Mouse (Mus musculus): ENCODE data around the gene Tm6sf1. TPM values are rescaled to one million over a fixed set of nuclear protein-coding genes. Genes with fewer than 3 reads are reported as not detected.
A peak's percentile ranks its signal among the peaks of the same experiment; 100 is the strongest.

Tm6sf1 gene
- total RNA-seq, 1 experiment = 2.2 TPM

GRCm38 (mm10) chr7:81933061-81933600 is 74.3 kb downstream of the Tm6sf1 start:
- in situ Hi-C loops (cut with MboI; ENCODE audit: low sequenced_read_pairs in 2 of 2, unreplicated experiment in 2 of 2) = no loop called here
- TF ChIP-seq HCFC1 (IDR thresholded peaks at IDR 0.05; ENCODE audit: borderline replicate concordance, insufficient read depth, low read length) (no peak), ZNF384 (IDR thresholded peaks at IDR 0.05; ENCODE audit: low read depth, low read length) (no peak), CHD2 (IDR thresholded peaks at IDR 0.05; ENCODE audit: low read depth, low read length) (no peak), MAFK (IDR thresholded peaks at IDR 0.05; ENCODE audit: insufficient read depth, low read depth, low read length) (no peak), ZC3H11A (IDR thresholded peaks at IDR 0.05; ENCODE audit: borderline replicate concordance, low read depth, low read length) (no peak)
- Histone ChIP-seq H3K9ac (ENCODE audit: insufficient read depth, low read depth, low read length, poor library complexity, severe bottlenecking) (peak overlapping the region; percentile 73), H3K27ac (ENCODE audit: insufficient read depth, low read depth, low read length, poor library complexity, severe bottlenecking) (no peak overlapping the region), H3K36me3 (ENCODE audit: control insufficient read depth, insufficient read depth, low read length, poor library complexity, severe bottlenecking) (no peaks in the 10 kb centered on the region), H3K9me3 (ENCODE audit: control insufficient read depth, insufficient read depth, low read depth, low read length) (no peaks in the 10 kb centered on the region), H3K4me3 (ENCODE audit: insufficient read depth in 1 of 2, low read depth in 1 of 2, low read length in 2 of 2, poor library complexity in 1 of 2, severe bottlenecking in 1 of 2) (peak overlapping the region; percentile 75 to 76), H3K4me1 (ENCODE audit: control insufficient read depth in 2 of 2, insufficient read depth in 2 of 2, low read length in 2 of 2, poor library complexity in 1 of 2) (no peaks in the 10 kb centered on the region)
- no peak for DNase-seq (ENCODE audit: low read depth, low spot score)

GRCm38 (mm10) chr7:81933601-81934266 is 74.9 kb downstream of the Tm6sf1 start:
- Histone ChIP-seq H3K9me3 (ENCODE audit: control insufficient read depth, insufficient read depth, low read depth, low read length) (no peaks in the 10 kb centered on the region), H3K9ac (ENCODE audit: insufficient read depth, low read depth, low read length, poor library complexity, severe bottlenecking) (peak overlapping the region; percentile 73), H3K36me3 (ENCODE audit: control insufficient read depth, insufficient read depth, low read length, poor library complexity, severe bottlenecking) (no peaks in the 10 kb centered on the region), H3K27ac (ENCODE audit: insufficient read depth, low read depth, low read length, poor library complexity, severe bottlenecking) (no peak overlapping the region), H3K4me1 (ENCODE audit: control insufficient read depth in 2 of 2, insufficient read depth in 2 of 2, low read length in 2 of 2, poor library complexity in 1 of 2) (no peaks in the 10 kb centered on the region), H3K4me3 (ENCODE audit: insufficient read depth in 1 of 2, low read depth in 1 of 2, low read length in 2 of 2, poor library complexity in 1 of 2, severe bottlenecking in 1 of 2) (peak overlapping the region; percentile 75 to 76)
- DNase-seq (ENCODE audit: low read depth, low spot score) = no peak
- TF ChIP-seq CHD2 (IDR thresholded peaks at IDR 0.05; ENCODE audit: low read depth, low read length) (no peak), MAFK (IDR thresholded peaks at IDR 0.05; ENCODE audit: insufficient read depth, low read depth, low read length) (no peak)
- in situ Hi-C loops (cut with MboI; ENCODE audit: low sequenced_read_pairs in 2 of 2, unreplicated experiment in 2 of 2) = no loop called here

Other genes with a start within 250 kb of the Tm6sf1 start
- gene Homer2, start 151.5 kb upstream of the Tm6sf1 start, total RNA-seq (2012; rRNA removed) = 4.4 and 6.5 TPM in 2 replicates
- gene Ramac, start 96.1 kb upstream of the Tm6sf1 start, total RNA-seq (2012; rRNA removed) = 15.4 and 23.3 TPM in 2 replicates
- gene 3110040N11Rik, start 69.5 kb upstream of the Tm6sf1 start, total RNA-seq (2012; rRNA removed) = 27.1 and 36.1 TPM in 2 replicates
- 26.5 and 28.2 TPM in 2 replicates for gene Btbd1, start 29.6 kb upstream of the Tm6sf1 start, total RNA-seq (2012; rRNA removed)
- not detected in 2 replicates for gene Gm10160, start 3.2 kb upstream of the Tm6sf1 start, total RNA-seq (2012; rRNA removed)
- 3.1 and 3.7 TPM in 2 replicates for gene Hdgfl3, start 75.5 kb downstream of the Tm6sf1 start, total RNA-seq (2012; rRNA removed)
- gene Bnc1, start 133.3 kb downstream of the Tm6sf1 start, total RNA-seq (2012; rRNA removed) = 0.16 and 0.27 TPM in 2 replicates

All from ES-E14 (cell line).